Mouse (Mus musculus) kidney, embryonic 15.5 days (tissue): ENCODE results near the gene Ina. TPM values are rescaled to one million over a fixed set of nuclear protein-coding genes. Genes with fewer than 3 reads are reported as not detected.

Source experiments
- ATAC-seq: fragments of 200-750 bp; cut with Nextera tagmentation; replicated peaks from 2 replicates; pipeline ENCODE4 v1.8.0; 2017; ENCODE audit warnings: moderate TSS enrichment; ENCODE audit not compliant: low FRiP score
- H3K27ac ChIP-seq: fragments of 300-500 bp; sonication (generic); 2 replicates; pipeline ENCODE4 v1.5.1; 2015; ENCODE audit warnings: mild to moderate bottlenecking, inconsistent platforms
- H3K27me3 ChIP-seq: fragments of 300-500 bp; sonication (generic); 2 replicates; pipeline ENCODE4 v1.6.1; 2015; ENCODE audit warnings: inconsistent platforms
- H3K36me3 ChIP-seq: fragments of 300-500 bp; sonication (generic); 2 replicates; pipeline ENCODE4 v1.6.1; 2015; ENCODE audit warnings: inconsistent platforms
- H3K4me1 ChIP-seq: fragments of 300-500 bp; sonication (generic); 2 replicates; pipeline ENCODE4 v1.6.1; 2015; ENCODE audit warnings: inconsistent platforms
- H3K4me2 ChIP-seq: fragments of 300-500 bp; sonication (generic); 2 replicates; pipeline ENCODE4 v1.6.1; 2015; ENCODE audit warnings: moderate library complexity, mild to moderate bottlenecking, inconsistent platforms
- H3K4me3 ChIP-seq: fragments of 300-500 bp; sonication (generic); replicated peaks from 2 replicates; pipeline ENCODE4 v1.5.1; 2015; ENCODE audit warnings: mild to moderate bottlenecking, inconsistent platforms
- H3K9ac ChIP-seq: fragments of 300-500 bp; sonication (generic); 2 replicates; pipeline ENCODE4 v1.6.1; 2015; ENCODE audit warnings: mild to moderate bottlenecking, inconsistent platforms
- H3K9me3 ChIP-seq: fragments of 300-500 bp; sonication (generic); replicated peaks from 2 replicates; pipeline ENCODE4 v1.6.1; 2016; ENCODE audit warnings: inconsistent platforms
- WGBS: fragments of 180-500 bp; shearing (Covaris S2); methylation state at CpG from one replicate; pipeline ENCODE4 v1.1.7; 2015; ENCODE audit warnings: mixed read lengths; 5-methylcytosine and 5-hydroxymethylcytosine counted together
- polyA plus RNA-seq: library from polyadenylated mRNA; unstranded; fragments of >200 nt; fragmentation: Nextera tagmentation; extraction: Ambion mirVana; gene quantifications from 2 replicates; pipeline ENCODE4 v1.2.1, GENCODE M21; 2015

The Ina gene
- polyA plus RNA-seq, 1 experiment from 2014 or later, result 4.4 TPM

GRCm38 (mm10) chr19:47003742-47004511 lies 10.6 kb upstream of the Ina start:
- Histone ChIP-seq H3K27me3 (peaks cover 3% of the 10 kb centered on the region; the same call in 1 of the 2 replicates), H3K27ac (no peak overlapping the region), H3K9me3 (no peaks in the 10 kb centered on the region), H3K4me3 (no peak overlapping the region), H3K36me3 (no peaks in the 10 kb centered on the region), H3K4me1 (no peaks in the 10 kb centered on the region), H3K4me2 (no peak overlapping the region), H3K9ac (no peak overlapping the region)
- no peak for ATAC-seq
- WGBS, result 80% methylated on average over 6 of the region's 6 CpGs

GRCm38 (mm10) chr19:47005873-47006272 lies 8.6 kb upstream of the Ina start:
- Histone ChIP-seq H3K27me3 (peaks cover 9% of the 10 kb centered on the region), H3K9me3 (no peaks in the 10 kb centered on the region), H3K36me3 (no peaks in the 10 kb centered on the region), H3K9ac (no peak overlapping the region), H3K4me1 (no peaks in the 10 kb centered on the region), H3K4me3 (no peak overlapping the region), H3K4me2 (no peak overlapping the region), H3K27ac (no peak overlapping the region)
- no peak for ATAC-seq
- WGBS, result 66% methylated on average over 5 of the region's 5 CpGs

DNA sequence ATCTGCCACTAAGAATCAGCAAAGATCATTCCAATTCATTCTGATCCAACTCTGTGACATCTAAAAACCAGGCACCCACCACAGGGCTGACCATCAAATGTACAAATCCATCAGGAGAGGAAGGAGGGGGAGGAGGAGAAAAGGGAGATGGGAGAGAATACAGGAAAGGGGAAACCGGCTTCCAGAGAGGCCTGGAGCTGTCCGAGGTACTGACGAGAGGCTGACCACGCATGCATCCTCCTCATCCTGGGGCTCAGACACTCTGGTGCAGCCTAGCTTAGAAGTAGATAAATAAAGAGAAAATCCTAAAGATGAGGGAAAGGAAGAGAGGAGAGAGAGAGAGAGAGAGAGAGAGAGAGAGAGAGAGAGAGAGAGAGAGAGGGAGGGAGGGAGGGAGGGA lies 8.2 kb upstream of the Ina start:
- 2% methylated on average over 4 of the region's 4 CpGs for WGBS
- Histone ChIP-seq H3K9ac (no peak overlapping the region), H3K36me3 (no peaks in the 10 kb centered on the region), H3K27me3 (peaks cover 14% of the 10 kb centered on the region), H3K4me1 (no peaks in the 10 kb centered on the region), H3K27ac (no peak overlapping the region), H3K9me3 (no peaks in the 10 kb centered on the region), H3K4me3 (no peak overlapping the region), H3K4me2 (no peak overlapping the region)
- ATAC-seq, result no peak

- H3K27me3 ChIP-seq, result peaks cover 45% of the 10 kb centered on the region
- H3K36me3 ChIP-seq, result no peaks in the 10 kb centered on the region
- no peak for ATAC-seq
- no peak overlapping the region for H3K27ac ChIP-seq
- H3K9ac ChIP-seq, result no peak overlapping the region
- H3K9me3 ChIP-seq, result no peaks in the 10 kb centered on the region
- WGBS, result 86% methylated on average over 7 of the region's 7 CpGs
- H3K4me3 ChIP-seq, result no peak overlapping the region
- H3K4me2 ChIP-seq, result no peak overlapping the region
- peaks cover 6% of the 10 kb centered on the region for H3K4me1 ChIP-seq
These were observed 5.1 kb upstream of the Ina start for GRCm38 (mm10) chr19:47009420-47009819.

DNA sequence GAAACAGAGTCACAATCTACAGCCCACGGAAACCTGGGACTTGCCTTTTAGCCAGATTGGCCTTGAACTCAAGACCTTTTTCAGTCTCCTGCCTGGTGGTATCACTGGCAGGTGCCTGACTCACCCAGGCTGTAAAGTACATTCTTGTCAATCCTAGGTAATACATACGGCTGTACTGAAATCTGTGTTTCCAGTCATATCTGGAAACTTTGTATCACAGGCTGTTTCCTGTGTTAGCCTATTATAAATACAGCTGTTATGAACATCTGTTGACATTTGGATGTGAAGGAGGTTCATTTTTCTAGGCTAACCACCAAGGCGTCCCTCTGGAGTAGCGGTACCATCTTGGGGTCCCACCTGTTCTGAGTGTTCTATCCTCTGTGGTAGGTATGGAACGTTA lies 4.6 kb upstream of the Ina start:
- Histone ChIP-seq H3K4me2 (no peak overlapping the region), H3K36me3 (no peaks in the 10 kb centered on the region), H3K9ac (no peak overlapping the region), H3K27ac (no peak overlapping the region), H3K4me1 (peaks cover 12% of the 10 kb centered on the region), H3K4me3 (no peak overlapping the region), H3K27me3 (peaks cover 50% of the 10 kb centered on the region), H3K9me3 (no peaks in the 10 kb centered on the region)
- 87% methylated on average over 5 of the region's 5 CpGs for WGBS
- no peak for ATAC-seq

- H3K27me3 ChIP-seq, result peaks cover 73% of the 10 kb centered on the region
- WGBS, result 91% methylated on average over 15 of the region's 15 CpGs
These were observed 1.9 kb upstream of the Ina start for GRCm38 (mm10) chr19:47012521-47013130.

DNA sequence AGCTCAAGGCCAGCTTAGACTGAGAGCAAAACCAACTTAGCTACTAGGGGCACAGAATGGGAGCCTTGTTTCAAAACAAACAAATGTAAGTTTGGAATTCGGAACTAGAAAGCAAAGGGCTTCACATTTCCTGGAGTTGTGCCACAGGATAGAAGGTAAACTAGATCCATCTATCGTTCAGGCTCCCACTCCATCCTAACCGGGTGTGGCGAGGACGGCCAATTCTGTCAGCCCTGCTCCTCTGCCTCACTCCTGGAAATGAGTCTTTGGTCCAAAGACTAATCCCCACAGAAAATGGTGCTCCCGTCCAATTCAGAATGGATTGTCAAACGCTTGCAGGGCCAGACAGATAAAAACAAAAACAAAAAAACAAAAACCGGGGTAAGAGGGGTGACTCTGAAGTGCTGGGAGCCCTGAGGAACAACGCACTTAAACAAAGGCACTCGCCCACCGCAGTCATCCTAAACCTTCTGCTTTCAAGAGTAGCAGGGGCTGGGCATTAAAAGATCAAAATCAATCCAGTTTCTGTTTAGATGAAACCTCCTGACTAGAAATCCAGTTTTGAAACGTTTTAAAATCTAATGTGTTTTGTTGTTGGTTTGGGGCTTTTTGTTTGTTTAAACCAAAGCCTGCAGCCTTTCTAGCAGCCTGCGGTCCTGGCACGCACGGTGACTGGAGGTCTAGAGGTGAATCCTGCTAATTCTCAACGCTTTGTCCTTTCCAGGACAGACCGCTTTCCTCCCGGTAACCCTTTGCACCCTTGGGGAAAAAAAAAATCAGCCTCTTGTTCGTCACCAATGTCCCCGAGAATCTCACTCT lies 949 bp upstream of the Ina start:
- no peaks in the 10 kb centered on the region for H3K36me3 ChIP-seq
- peaks cover 25% of the 10 kb centered on the region for H3K4me1 ChIP-seq
- H3K27ac ChIP-seq, result no peak overlapping the region
- 11% methylated on average over 20 of the region's 20 CpGs for WGBS
- H3K9ac ChIP-seq, result no peak overlapping the region
- ATAC-seq, result no peak
- peak overlapping the region; percentile 51 for H3K4me3 ChIP-seq
- peaks cover 80% of the 10 kb centered on the region for H3K27me3 ChIP-seq
- peak overlapping the region; percentile 92 for H3K4me2 ChIP-seq
- H3K9me3 ChIP-seq, result no peaks in the 10 kb centered on the region

More at GRCm38 (mm10) chr19:47012521-47013130, 1.9 kb upstream of the Ina start:
- Histone ChIP-seq H3K27ac (no peak overlapping the region), H3K36me3 (no peaks in the 10 kb centered on the region), H3K9me3 (no peaks in the 10 kb centered on the region), H3K4me2 (no peak overlapping the region), H3K4me3 (no peak overlapping the region), H3K4me1 (peaks cover 25% of the 10 kb centered on the region), H3K9ac (no peak overlapping the region)
- no peak for ATAC-seq

GRCm38 (mm10) chr19:47014159-47014446 lies 395 bp upstream of the Ina start:
- Histone ChIP-seq H3K9ac (no peak overlapping the region), H3K4me2 (peak overlapping the region; percentile 92), H3K4me1 (peaks cover 25% of the 10 kb centered on the region), H3K27me3 (peaks cover 85% of the 10 kb centered on the region), H3K9me3 (no peaks in the 10 kb centered on the region), H3K36me3 (no peaks in the 10 kb centered on the region), H3K4me3 (peak overlapping the region; percentile 51), H3K27ac (no peak overlapping the region)
- WGBS, result 2% methylated on average over 11 of the region's 11 CpGs
- ATAC-seq, result no peak

DNA sequence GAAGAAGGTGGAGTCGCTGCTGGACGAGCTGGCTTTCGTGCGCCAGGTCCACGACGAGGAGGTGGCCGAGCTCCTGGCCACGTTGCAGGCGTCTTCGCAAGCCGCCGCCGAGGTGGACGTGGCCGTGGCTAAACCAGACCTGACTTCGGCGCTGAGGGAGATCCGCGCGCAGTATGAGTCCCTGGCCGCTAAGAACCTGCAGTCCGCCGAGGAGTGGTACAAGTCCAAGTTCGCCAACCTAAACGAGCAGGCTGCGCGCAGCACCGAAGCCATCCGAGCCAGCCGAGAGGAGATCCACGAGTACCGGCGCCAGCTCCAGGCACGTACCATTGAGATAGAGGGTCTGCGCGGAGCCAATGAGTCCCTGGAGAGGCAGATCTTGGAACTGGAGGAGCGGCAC lies 898 bp downstream of the Ina start:
- no peaks in the 10 kb centered on the region for H3K9me3 ChIP-seq
- peak; percentile 36; the same call in 1 of the 2 replicates for ATAC-seq
- peak overlapping the region; percentile 51 for H3K4me3 ChIP-seq
- H3K4me1 ChIP-seq, result peaks cover 25% of the 10 kb centered on the region
- peaks cover 84% of the 10 kb centered on the region for H3K27me3 ChIP-seq
- no peaks in the 10 kb centered on the region for H3K36me3 ChIP-seq
- H3K4me2 ChIP-seq, result peak overlapping the region; percentile 92
- no peak overlapping the region for H3K9ac ChIP-seq
- WGBS, result under 1% methylated on average over 37 of the region's 37 CpGs
- no peak overlapping the region for H3K27ac ChIP-seq

DNA sequence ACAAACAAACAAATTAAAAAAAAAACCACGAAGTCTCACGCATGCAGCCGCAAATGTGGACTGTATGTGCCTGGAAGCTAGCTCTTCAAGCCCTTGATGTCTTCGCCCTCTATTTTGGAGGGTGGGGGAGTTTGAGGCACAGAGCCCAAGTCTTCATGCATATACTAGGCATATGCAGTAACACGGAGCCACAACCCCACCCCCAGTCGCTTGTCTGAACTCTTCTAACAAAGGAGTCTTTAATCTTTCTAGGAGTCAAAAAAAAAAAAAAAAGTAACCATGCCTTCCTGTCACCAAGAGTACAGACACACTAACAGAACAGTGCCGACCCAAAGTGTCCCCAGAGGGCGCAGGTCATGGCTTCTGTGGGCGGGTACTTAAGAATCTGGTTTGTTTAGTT lies 1.5 kb downstream of the Ina start:
- H3K36me3 ChIP-seq, result no peaks in the 10 kb centered on the region
- H3K4me3 ChIP-seq, result no peak overlapping the region
- H3K4me2 ChIP-seq, result peak overlapping the region; percentile 92; the same call in 1 of the 2 replicates
- 4% methylated on average over 9 of the region's 9 CpGs for WGBS
- no peak overlapping the region for H3K27ac ChIP-seq
- H3K9ac ChIP-seq, result no peak overlapping the region
- H3K27me3 ChIP-seq, result peaks cover 82% of the 10 kb centered on the region
- no peak for ATAC-seq
- H3K4me1 ChIP-seq, result peaks cover 25% of the 10 kb centered on the region
- no peaks in the 10 kb centered on the region for H3K9me3 ChIP-seq

- Histone ChIP-seq H3K27ac (no peak overlapping the region), H3K4me1 (peaks cover 25% of the 10 kb centered on the region), H3K36me3 (no peaks in the 10 kb centered on the region), H3K27me3 (peaks cover 77% of the 10 kb centered on the region), H3K4me3 (no peak overlapping the region), H3K9ac (no peak overlapping the region), H3K4me2 (no peak overlapping the region), H3K9me3 (no peaks in the 10 kb centered on the region)
- WGBS, result under 1% methylated on average over 15 of the region's 15 CpGs
- no peak for ATAC-seq
These were observed 2.0 kb downstream of the Ina start for GRCm38 (mm10) chr19:47016487-47016886.

DNA sequence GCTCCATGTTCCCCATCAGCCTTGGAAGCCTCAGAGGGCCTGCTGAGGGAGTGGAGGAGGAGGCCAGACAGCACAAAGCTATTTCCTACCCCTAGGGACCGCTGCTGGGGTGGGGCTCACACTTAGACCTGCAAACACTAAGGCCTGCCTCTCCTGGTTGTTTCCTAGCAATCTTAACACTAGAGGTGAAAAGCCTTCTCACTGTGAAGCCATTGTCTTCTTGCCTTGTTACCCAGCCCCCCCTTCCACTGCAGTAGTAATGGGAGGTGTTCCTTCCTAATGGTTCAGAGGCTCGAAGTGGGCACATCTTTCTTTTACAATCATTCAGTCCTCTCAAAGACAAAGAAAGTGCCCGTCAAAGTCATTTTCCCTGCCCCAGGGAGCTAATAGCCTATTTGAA lies 3.3 kb downstream of the Ina start:
- ATAC-seq, result no peak
- Histone ChIP-seq H3K9ac (no peak overlapping the region), H3K4me1 (peaks cover 25% of the 10 kb centered on the region), H3K4me3 (no peak overlapping the region), H3K4me2 (no peak overlapping the region), H3K9me3 (no peaks in the 10 kb centered on the region), H3K27me3 (peaks cover 63% of the 10 kb centered on the region), H3K36me3 (no peaks in the 10 kb centered on the region), H3K27ac (no peak overlapping the region)
- 3% methylated on average over 3 of the region's 3 CpGs for WGBS
